Mouse (Mus musculus) embryonic fibroblast, embryonic 13.5 days (primary cell): ENCODE measurements around the gene Zranb2.

Experiments
- CTCF ChIP-seq: IDR thresholded peaks from 2 replicates; pipeline ENCODE4 v1.5.1; 2011; ENCODE audit warnings: mild to moderate bottlenecking, control low read depth, low read length, moderate library complexity, borderline replicate concordance; ENCODE audit not compliant: insufficient read depth
- POLR2A ChIP-seq: IDR thresholded peaks from 2 replicates; pipeline ENCODE4 v1.6.1; 2011; ENCODE audit warnings: low read depth, mild to moderate bottlenecking, control low read depth, low read length, moderate library complexity

DNA sequence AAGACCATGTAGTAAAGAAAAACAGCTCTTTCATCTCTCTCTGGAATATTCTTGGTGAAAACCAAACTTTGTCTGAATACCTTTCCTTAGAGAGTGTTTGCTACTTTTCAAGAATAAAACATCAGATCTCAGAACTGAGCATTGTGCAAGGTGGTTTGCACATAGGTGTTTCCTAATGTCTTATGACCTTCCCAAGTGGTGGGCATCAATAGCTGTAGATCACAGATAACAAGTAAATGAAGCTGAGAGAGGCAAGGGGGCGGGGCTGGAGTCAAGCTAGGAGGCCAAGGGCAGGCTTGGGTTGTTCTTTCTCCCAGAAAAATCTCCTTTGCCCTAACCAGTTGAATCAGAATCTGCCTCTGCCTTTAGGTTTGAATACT, 42.4 kb downstream of the Zranb2 start:
- TF ChIP-seq CTCF (no peak), POLR2A (no peak)
